Mouse (Mus musculus) embryo, embryonic 11 days (tissue): ENCODE data around the gene Slc35a1.

Experiments
- DNase-seq: peaks from one replicate; pipeline ENCODE4 v3.0.0-alpha.2; 2015

Gene Slc35a1

DNA sequence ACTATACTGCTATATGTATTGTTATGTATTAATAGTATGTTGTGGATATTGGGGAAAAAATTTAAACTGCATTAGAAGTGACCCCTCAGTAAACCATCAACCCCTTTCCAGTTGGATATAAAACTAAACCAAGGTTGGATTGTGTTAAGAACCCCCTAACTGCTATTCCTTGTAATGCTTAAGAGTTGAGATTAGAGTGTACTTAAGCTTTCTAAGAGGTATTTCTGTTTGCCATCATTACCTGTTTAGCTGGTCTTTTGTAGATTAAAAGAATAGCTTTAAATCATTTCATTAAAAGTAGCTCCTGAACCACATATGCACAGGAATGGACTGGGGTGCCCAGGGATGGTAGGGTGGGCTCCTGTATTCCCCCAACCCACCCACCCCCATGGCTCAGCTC is 42.5 kb downstream of the Slc35a1 start:
- no peak for DNase-seq

GRCm38 (mm10) chr4:34640731-34641130 is 46.5 kb downstream of the Slc35a1 start:
- DNase-seq: no peak

DNA sequence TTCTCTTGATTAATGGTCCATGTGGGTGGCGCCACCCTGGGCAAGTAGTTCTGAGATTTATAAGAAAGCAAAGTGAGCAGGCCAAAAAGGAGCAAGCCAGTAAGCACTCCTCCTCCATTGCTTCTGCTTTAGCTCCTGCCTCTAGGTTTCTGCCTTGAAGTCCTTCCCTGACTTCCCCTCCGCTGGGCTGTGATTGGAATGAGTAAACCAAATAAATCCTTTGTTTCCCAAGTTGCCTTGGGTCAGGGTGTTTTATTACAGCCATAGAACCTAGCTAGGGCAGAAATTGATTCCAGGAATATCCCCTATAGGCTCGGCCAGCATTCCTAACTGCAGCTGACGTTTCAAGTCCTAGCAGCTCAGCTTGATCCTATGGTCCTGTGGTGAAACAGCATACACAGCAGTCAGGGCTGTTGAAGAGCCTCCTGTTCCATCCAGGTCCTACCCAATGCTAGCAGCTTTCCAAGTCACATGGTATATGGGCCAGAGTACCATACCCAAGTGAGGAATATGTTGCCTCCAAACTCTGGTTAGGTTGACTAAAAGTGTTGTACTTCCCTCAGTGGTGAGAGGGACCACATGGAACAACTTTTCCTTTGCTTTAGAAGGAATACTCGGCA is 47.4 kb downstream of the Slc35a1 start:
- DNase-seq: peak; percentile 7

GRCm38 (mm10) chr4:34637851-34638250 is 49.4 kb downstream of the Slc35a1 start:
- no peak for DNase-seq

- no peak for DNase-seq
Measured at GRCm38 (mm10) chr4:34637386-34637785, 49.9 kb downstream of the Slc35a1 start.

- no peak for DNase-seq
Measured at GRCm38 (mm10) chr4:34636036-34636435, 51.2 kb downstream of the Slc35a1 start.

DNA sequence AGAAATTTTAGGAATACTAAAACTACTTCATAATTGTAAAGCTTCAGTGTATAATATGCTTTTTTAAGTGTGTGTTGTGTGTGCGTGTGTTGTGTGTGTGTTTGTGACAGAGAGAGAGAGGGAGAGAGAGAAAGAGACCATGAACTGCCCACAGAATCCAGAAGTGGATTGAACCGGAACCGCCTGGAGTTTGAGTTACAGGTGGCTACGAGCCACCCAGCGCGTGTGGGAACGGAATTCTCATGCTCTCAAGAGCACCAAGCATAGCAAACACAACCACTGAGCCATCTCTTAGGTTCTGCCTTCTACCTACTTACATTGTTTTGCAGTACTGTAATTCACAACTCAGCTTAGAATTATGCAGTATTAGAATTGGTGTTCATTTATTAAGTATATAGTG is 53.1 kb downstream of the Slc35a1 start:
- DNase-seq: no peak

DNA sequence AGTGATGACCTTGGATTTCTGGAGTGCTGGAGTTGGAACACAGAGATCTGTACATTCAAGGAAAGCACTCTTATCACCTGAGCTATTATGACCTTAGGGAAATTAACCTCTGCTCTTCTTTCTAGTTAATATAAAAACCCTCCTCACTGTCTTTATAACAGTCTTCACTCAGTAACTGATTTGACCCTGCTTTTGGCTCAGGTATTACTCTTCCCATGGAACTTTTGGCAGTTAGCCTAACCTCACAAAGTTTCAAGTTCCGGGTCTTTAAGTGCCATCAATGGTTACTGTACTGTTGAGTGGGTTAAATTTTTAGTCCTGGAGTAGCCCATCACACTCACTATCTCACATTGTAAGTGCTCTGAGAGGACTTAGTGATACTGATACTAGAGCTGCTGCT is 57.3 kb downstream of the Slc35a1 start:
- DNase-seq: no peak

- no peak for DNase-seq
Measured at GRCm38 (mm10) chr4:34626401-34626800, 60.8 kb downstream of the Slc35a1 start.

DNA sequence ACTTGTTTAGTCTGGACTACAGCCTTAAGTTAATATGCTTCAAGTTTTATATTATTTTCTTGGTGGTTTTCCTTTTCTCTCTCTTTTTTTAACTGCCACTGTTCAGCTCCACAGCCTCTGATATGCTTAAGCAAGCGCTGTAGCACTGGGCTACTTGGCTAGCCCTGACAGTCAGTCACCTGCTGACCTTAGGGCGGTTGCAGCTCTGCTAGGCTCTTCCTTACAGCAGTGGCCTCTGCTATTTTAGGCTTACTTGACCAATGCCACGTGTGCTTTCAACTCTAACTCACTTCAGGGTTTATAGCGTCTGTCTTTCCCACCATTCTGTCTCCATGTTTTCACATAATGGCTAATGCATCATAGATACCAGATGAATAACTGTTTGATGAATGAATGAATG is 61.7 kb downstream of the Slc35a1 start:
- DNase-seq: no peak

- DNase-seq: no peak
Measured at GRCm38 (mm10) chr4:34616146-34616545, 71.1 kb downstream of the Slc35a1 start.

DNA sequence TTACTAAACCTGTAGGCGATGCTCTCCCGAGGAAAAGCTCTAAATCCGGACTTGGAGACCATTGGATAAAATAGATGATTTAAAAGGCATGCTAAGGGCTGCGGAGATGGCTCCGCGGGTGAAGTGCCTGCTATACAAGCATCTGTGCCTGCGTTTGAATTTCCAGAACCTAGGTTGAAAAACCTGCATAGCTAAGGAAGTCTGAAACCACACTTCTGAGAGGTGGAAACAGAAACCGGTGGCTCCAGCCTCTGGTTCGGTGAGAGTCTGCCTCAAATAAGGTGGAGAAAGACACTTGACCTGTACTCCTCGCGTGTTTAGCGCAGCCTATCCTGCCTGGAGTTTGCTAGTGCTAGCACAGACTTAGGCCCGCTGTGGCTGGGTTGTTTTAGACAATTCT is 71.9 kb downstream of the Slc35a1 start:
- DNase-seq: peak; percentile 21

- DNase-seq: peak; percentile 95
Measured at GRCm38 (mm10) chr4:34614630-34615094, 72.6 kb downstream of the Slc35a1 start, which contains the start of the genes Orc3 and Rars2. Orc3 (minus strand) TSS chr4:34614944. Rars2 (plus strand) TSS chr4:34614957.

DNA sequence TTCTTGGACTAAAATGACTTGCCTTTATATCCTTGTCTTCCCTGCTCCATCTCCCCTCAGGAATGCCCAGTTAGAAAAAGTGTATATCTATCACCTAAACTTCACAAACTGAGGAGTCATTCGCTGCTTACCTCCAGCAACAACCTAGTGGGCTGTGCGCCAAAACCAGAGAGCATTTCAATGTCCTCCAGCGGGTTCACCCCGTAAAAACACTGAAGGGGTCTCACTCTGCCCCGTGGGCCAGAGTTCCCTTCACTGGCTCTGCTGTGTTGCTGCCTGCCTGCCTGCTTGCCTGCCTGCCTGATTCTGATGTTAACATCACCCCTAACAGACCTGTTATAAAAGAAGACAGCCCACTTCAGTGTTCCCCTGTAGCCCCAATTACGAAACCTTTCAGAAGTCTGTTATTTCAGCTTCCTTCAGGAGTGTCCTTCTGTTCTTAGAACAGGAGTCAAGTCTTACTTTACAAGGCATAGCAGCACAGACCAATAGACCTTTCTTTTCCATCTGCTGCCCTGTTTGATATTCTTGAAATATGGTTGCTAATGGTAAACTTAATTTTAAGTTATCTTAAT is 73.6 kb downstream of the Slc35a1 start:
- DNase-seq: no peak
